Mouse (Mus musculus) MEL (cell line): ENCODE measurements at regions not wholly inside any gene's neighbourhood (a gene's known extent, or its start where the extent isn't known, plus 50 kb on each side); places are given as distances from the start of the nearest gene placed in this dataset.

Experiments
- CHD1 ChIP-seq: IDR thresholded peaks from 2 replicates; pipeline ENCODE4 v1.6.1; 2012; ENCODE audit warnings: low read depth, mild to moderate bottlenecking, inconsistent platforms, low read length, improper control_type of control experiment
- CTCF ChIP-seq, 3 experiments: IDR thresholded peaks in 2 of 3; conservative IDR thresholded peaks in 1 of 3; 2 replicates each; pipeline ENCODE4 v1.5.1; 2011 to 2012; ENCODE audit warnings: low read length in 3 of 3, low read depth in 2 of 3, mild to moderate bottlenecking in 2 of 3, improper control_type of control experiment in 1 of 3, inconsistent platforms in 1 of 3, mixed read lengths in 1 of 3, moderate library complexity in 1 of 3; ENCODE audit not compliant: control insufficient read depth in 1 of 3, insufficient read depth in 1 of 3, poor library complexity in 1 of 3, severe bottlenecking in 1 of 3
- E2F4 ChIP-seq: IDR thresholded peaks from 2 replicates; pipeline ENCODE4 v1.6.1; 2011; ENCODE audit warnings: low read depth, low read length, improper control_type of control experiment, borderline replicate concordance
- EP300 ChIP-seq, 2 experiments: IDR thresholded peaks; 2 replicates each; pipeline ENCODE4 v1.6.1; 2011; ENCODE audit warnings: improper control_type of control experiment in 2 of 2, low read length in 2 of 2, low read depth in 1 of 2, mild to moderate bottlenecking in 1 of 2
- ETS1 ChIP-seq: IDR thresholded peaks from 2 replicates; pipeline ENCODE4 v1.6.1; 2012; ENCODE audit warnings: low read depth, mild to moderate bottlenecking, inconsistent platforms, low read length, improper control_type of control experiment, moderate library complexity
- GABPA ChIP-seq: IDR thresholded peaks from 2 replicates; pipeline ENCODE4 v1.6.1; 2012; ENCODE audit warnings: low read depth, mild to moderate bottlenecking, inconsistent platforms, low read length, improper control_type of control experiment, moderate library complexity
- HCFC1 ChIP-seq: IDR thresholded peaks from 2 replicates; pipeline ENCODE4 v1.6.1; 2012; ENCODE audit warnings: low read depth, mild to moderate bottlenecking, inconsistent platforms, low read length, improper control_type of control experiment, moderate library complexity
- MXI1 ChIP-seq: IDR thresholded peaks from 2 replicates; pipeline ENCODE4 v1.6.1; 2011; ENCODE audit warnings: mild to moderate bottlenecking, low read depth, low read length, improper control_type of control experiment
- POLR2A ChIP-seq, 2 experiments: IDR thresholded peaks; 2 replicates each; pipeline ENCODE4 v1.6.1; 2011 to 2012; ENCODE audit warnings: low read length in 2 of 2, mild to moderate bottlenecking in 2 of 2, control low read depth in 1 of 2, improper control_type of control experiment in 1 of 2, low read depth in 1 of 2, moderate library complexity in 1 of 2; ENCODE audit not compliant: control insufficient read depth in 1 of 2, insufficient read depth in 1 of 2, poor library complexity in 1 of 2
- RAD21 ChIP-seq: IDR thresholded peaks from 2 replicates; pipeline ENCODE4 v1.6.1; 2011; ENCODE audit warnings: mild to moderate bottlenecking, low read depth, low read length, improper control_type of control experiment
- SIN3A ChIP-seq: IDR thresholded peaks from 2 replicates; pipeline ENCODE4 v1.6.1; 2012; ENCODE audit warnings: low read length, improper control_type of control experiment, inconsistent platforms
- TAL1 ChIP-seq: IDR thresholded peaks from 2 replicates; pipeline ENCODE4 v1.6.1; 2012; ENCODE audit warnings: mild to moderate bottlenecking, inconsistent platforms, low read length, moderate library complexity, mixed read lengths
- USF1 ChIP-seq: IDR thresholded peaks from 2 replicates; pipeline ENCODE4 v1.6.1; 2014; ENCODE audit warnings: low read depth, mild to moderate bottlenecking, inconsistent platforms, low read length, improper control_type of control experiment, moderate library complexity
- ZNF384 ChIP-seq: IDR thresholded peaks from 2 replicates; pipeline ENCODE4 v1.6.1; 2012; ENCODE audit warnings: low read depth, mild to moderate bottlenecking, inconsistent platforms, low read length, improper control_type of control experiment

DNA sequence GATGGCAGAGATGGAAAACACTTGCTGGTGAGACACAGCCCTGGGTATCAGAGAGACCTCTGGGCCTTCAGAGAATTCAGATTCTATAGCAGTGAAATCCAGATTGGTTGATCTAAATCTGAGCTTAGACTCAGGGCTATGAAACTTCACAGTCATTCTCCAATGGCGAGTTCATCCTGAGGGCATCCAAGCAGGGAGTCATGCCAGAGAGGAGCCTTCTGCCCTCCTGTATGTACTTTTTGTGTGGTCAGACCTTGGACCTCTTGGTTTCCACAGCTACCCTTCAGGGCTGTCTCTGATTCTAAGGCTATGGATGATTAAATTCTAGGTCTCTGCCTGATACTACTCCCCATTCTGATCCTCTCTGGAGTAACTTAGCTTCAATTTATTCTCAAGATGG is 122.0 kb upstream of the Mettl15 start:
- TF ChIP-seq TAL1 (no peak), POLR2A (IDR thresholded peaks at IDR 0.05; ENCODE audit: control insufficient read depth in 1 of 2, insufficient read depth in 1 of 2, low read depth in 1 of 2, low read length in 2 of 2, poor library complexity in 1 of 2) (no peak), MXI1 (no peak), ETS1 (no peak), E2F4 (no peak), SIN3A (no peak), CTCF (IDR thresholded peaks at IDR 0.05 in 2 of 3, conservative IDR thresholded peaks at IDR 0.05 in 1 of 3; ENCODE audit: control insufficient read depth in 1 of 3, insufficient read depth in 1 of 3, low read depth in 2 of 3, low read length in 3 of 3, poor library complexity in 1 of 3, severe bottlenecking in 1 of 3) (no peak), GABPA (no peak), HCFC1 (no peak), RAD21 (no peak), USF1 (no peak), EP300 (IDR thresholded peaks at IDR 0.05; ENCODE audit: low read depth in 1 of 2, low read length in 2 of 2) (no peak), ZNF384 (no peak), CHD1 (no peak)
